Comparison of ENCODE assay signal across 26 mouse cellular contexts in the genomic region with DNA sequence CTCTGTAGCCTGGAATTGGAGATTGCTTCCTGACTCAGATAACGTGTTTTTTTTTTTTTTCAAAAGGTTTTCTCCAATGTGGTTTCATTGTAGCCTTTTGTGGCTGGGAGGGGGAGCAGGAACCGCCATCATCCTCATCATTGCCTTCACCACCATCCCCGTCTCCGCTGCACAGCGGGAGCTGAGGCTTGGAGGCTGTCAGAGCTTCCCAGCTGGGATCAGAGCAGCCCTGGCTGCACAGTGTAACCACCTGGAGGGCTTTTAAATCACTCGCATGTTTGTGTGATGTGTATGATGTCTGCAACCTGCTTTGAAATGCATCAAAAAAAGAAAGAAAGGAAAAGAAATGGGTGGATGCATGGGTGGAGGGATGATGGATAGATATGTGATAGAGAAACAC. TPM values are rescaled to one million over a fixed set of nuclear protein-coding genes. Genes with fewer than 3 reads are reported as not detected.
DNase-seq lines count a peak whose midpoint lies in the region; ATAC-seq and TF ChIP-seq lines count a peak whose summit lies in the region.
"Had no signal": no experiment of that assay in that cellular context is flagged by ENCODE, and none has a peak within 500 bp of the region (broad histone marks: within the 10 kb centered on the region; RNA-seq: fewer than 3 reads in every experiment).

No protein-coding gene starts in this region.

- peak overlapping the region; percentile 51; the same call in 1 of the 2 replicates for H3K27ac ChIP-seq in limb, embryonic 12.5 days
- no peak overlapping the region for H3K27ac ChIP-seq in limb, embryonic 10.5 days
- H3K27ac ChIP-seq in forebrain, embryonic 11.5 days (ENCODE audit: low read depth, low read length) = 0 out of 2 replicates have a peak overlapping the region, but pooled peaks have one; percentile 21
- H3K27ac ChIP-seq in forebrain, postnatal 0 days (ENCODE audit: low read depth, low read length) = no peak overlapping the region; the same call in 1 of the 2 replicates
- H3K27ac ChIP-seq: embryonic facial prominence, embryonic 12.5 days; kidney, embryonic 15.5 days; limb, embryonic 15.5 days; liver, embryonic 14.5 days; lung, embryonic 15.5 days; neural tube, embryonic 15.5 days had no signal

- H3K9ac ChIP-seq in limb, embryonic 12.5 days (replicated peaks) = no peak overlapping the region
- H3K9ac ChIP-seq in forebrain, embryonic 11.5 days (ENCODE audit: low read length) = no peak overlapping the region
- H3K9ac ChIP-seq in forebrain, postnatal 0 days = no peak overlapping the region
- H3K9ac ChIP-seq: embryonic facial prominence, embryonic 12.5 days; kidney, embryonic 15.5 days; limb, embryonic 15.5 days; liver, embryonic 14.5 days; lung, embryonic 15.5 days; neural tube, embryonic 15.5 days had no signal

- no peaks in the 10 kb centered on the region for H3K36me3 ChIP-seq in limb, embryonic 12.5 days
- no peaks in the 10 kb centered on the region for H3K36me3 ChIP-seq in limb, embryonic 10.5 days
- no peaks in the 10 kb centered on the region; the same call in 1 of the 2 replicates for H3K36me3 ChIP-seq in forebrain, embryonic 11.5 days (ENCODE audit: control insufficient read depth, insufficient read depth, low read length)
- no peaks in the 10 kb centered on the region for H3K36me3 ChIP-seq in forebrain, postnatal 0 days (ENCODE audit: insufficient read depth)
- H3K36me3 ChIP-seq: embryonic facial prominence, embryonic 12.5 days; G1E; kidney, embryonic 15.5 days; limb, embryonic 15.5 days; lung, embryonic 15.5 days; neural tube, embryonic 15.5 days had no signal

- 0 out of 2 replicates have a peak, but pooled peaks cover 4% of the 10 kb centered on the region for H3K27me3 ChIP-seq in limb, embryonic 12.5 days
- H3K27me3 ChIP-seq in limb, embryonic 10.5 days (ENCODE audit: low read depth, poor library complexity, severe bottlenecking) = peaks cover 16% of the 10 kb centered on the region; the same call in 1 of the 2 replicates
- no peaks in the 10 kb centered on the region; the same call in 1 of the 2 replicates for H3K27me3 ChIP-seq in forebrain, embryonic 11.5 days (ENCODE audit: control insufficient read depth, insufficient read depth, low read length)
- no peaks in the 10 kb centered on the region for H3K27me3 ChIP-seq in forebrain, postnatal 0 days (ENCODE audit: insufficient read depth, low read length)
- H3K27me3 ChIP-seq: embryonic facial prominence, embryonic 12.5 days; neural tube, embryonic 15.5 days; Patski had no signal

- peaks cover 38% of the 10 kb centered on the region for H3K4me1 ChIP-seq in limb, embryonic 12.5 days (replicated peaks)
- peaks cover 40% of the 10 kb centered on the region for H3K4me1 ChIP-seq in limb, embryonic 10.5 days
- H3K4me1 ChIP-seq in forebrain, embryonic 11.5 days (replicated peaks; ENCODE audit: control insufficient read depth, insufficient read depth, low read length) = peaks cover 34% of the 10 kb centered on the region
- H3K4me1 ChIP-seq in forebrain, postnatal 0 days (ENCODE audit: insufficient read depth) = peaks cover 35% of the 10 kb centered on the region

- H3K4me2 ChIP-seq in limb, embryonic 12.5 days = no peak overlapping the region
- H3K4me2 ChIP-seq in forebrain, embryonic 11.5 days (ENCODE audit: low read depth, low read length, severe bottlenecking) = no peak overlapping the region
- no peak overlapping the region for H3K4me2 ChIP-seq in forebrain, postnatal 0 days (ENCODE audit: low read depth)
- H3K4me2 ChIP-seq: embryonic facial prominence, embryonic 12.5 days; kidney, embryonic 15.5 days; limb, embryonic 15.5 days; lung, embryonic 15.5 days; neural tube, embryonic 15.5 days had no signal

- no peak for TF ChIP-seq CTCF in forebrain, postnatal 0 days (IDR thresholded peaks at IDR 0.05; ENCODE audit: low read depth)

- H3K4me3 ChIP-seq in limb, embryonic 12.5 days (replicated peaks) = no peak overlapping the region
- H3K4me3 ChIP-seq in limb, embryonic 10.5 days = no peak overlapping the region
- H3K4me3 ChIP-seq in forebrain, embryonic 11.5 days (ENCODE audit: low read depth, low read length) = no peak overlapping the region
- no peak overlapping the region for H3K4me3 ChIP-seq in forebrain, postnatal 0 days (ENCODE audit: low read depth, low read length)
- H3K4me3 ChIP-seq: embryonic facial prominence, embryonic 12.5 days; kidney, embryonic 15.5 days; limb, embryonic 15.5 days; lung, embryonic 15.5 days; myocyte; neural tube, embryonic 15.5 days had no signal

- no peak for ATAC-seq in limb, embryonic 12.5 days (ENCODE audit: insufficient number of reproducible peaks, insufficient read depth, low FRiP score, low TSS enrichment, low read depth)
- ATAC-seq in forebrain, embryonic 11.5 days (replicated peaks; ENCODE audit: low FRiP score) = no peak
- peak; percentile 40; the same call in 1 of the 2 replicates for ATAC-seq in forebrain, postnatal 0 days
- ATAC-seq in megakaryocyte progenitor cell, adult 5-6 weeks (replicated peaks; ENCODE audit: poor library complexity) = no peak
- ATAC-seq: Patski had no signal

- WGBS in limb, embryonic 12.5 days = 5% methylated on average over 6 of the region's 6 CpGs
- 11% methylated on average over 6 of the region's 6 CpGs for WGBS in limb, embryonic 10.5 days
- WGBS in forebrain, embryonic 11.5 days = 17% methylated on average over 6 of the region's 6 CpGs
- WGBS in forebrain, postnatal 0 days = 12% methylated on average over 6 of the region's 6 CpGs

- DNase-seq in limb, embryonic 10.5 days (ENCODE audit: low spot score) = no peak
- peak; percentile 19 for DNase-seq in ES-CJ7 (ENCODE audit: low read depth, low spot score)
- no peak for DNase-seq in forebrain, embryonic 11.5 days (ENCODE audit: low spot score)
- DNase-seq in forebrain, postnatal 0 days = no peak
- DNase-seq in adrenal gland, adult (ENCODE audit: inconsistent age in 2 of 2, low spot score in 1 of 2) = no peak
- DNase-seq: adrenal gland, adult 8-10 months; cerebellum, adult 2 months; cerebellum, postnatal 25 days; heart, postnatal 36 days; kidney, adult 11 months; kidney, postnatal 36 days; lung, postnatal 36 days; right cerebral cortex, postnatal 25 days; spleen, adult 18-20 months had no signal

- 0 out of 2 replicates have a peak, but pooled peaks cover 6% of the 10 kb centered on the region for H3K9me3 ChIP-seq in limb, embryonic 12.5 days
- H3K9me3 ChIP-seq in limb, embryonic 10.5 days (replicated peaks) = no peaks in the 10 kb centered on the region
- no peaks in the 10 kb centered on the region; the same call in 1 of the 2 replicates for H3K9me3 ChIP-seq in forebrain, embryonic 11.5 days (ENCODE audit: control insufficient read depth, low read length)
- H3K9me3 ChIP-seq in forebrain, postnatal 0 days (ENCODE audit: low read length) = no peaks in the 10 kb centered on the region
- H3K9me3 ChIP-seq: embryonic facial prominence, embryonic 12.5 days; kidney, embryonic 15.5 days; limb, embryonic 15.5 days; neural tube, embryonic 15.5 days had no signal

RNA-seq across cellular contexts. Expression of gene Sema5b, which starts 57.0 kb away (rescaled TPM):
- 9.4 and 10.0 TPM in 2 replicates for polyA plus RNA-seq in limb, embryonic 12.5 days (2016; fragmentation: Nextera tagmentation; extraction: Ambion mirVana)
- 2.0 and 3.4 TPM in 2 replicates for polyA plus RNA-seq in limb, embryonic 10.5 days (2016; fragmentation: Nextera tagmentation; extraction: Ambion mirVana)
- polyA plus RNA-seq in forebrain, embryonic 11.5 days (2014; fragmentation: Nextera tagmentation; extraction: Ambion mirVana) = 58.0 and 62.6 TPM in 2 replicates
- total RNA-seq in forebrain, postnatal 0 days (2014; rRNA removed) = 18.4 and 30.1 TPM in 2 replicates
- polyA plus RNA-seq in forebrain, postnatal 0 days (2015; fragmentation: Nextera tagmentation; extraction: Ambion mirVana) = 6.3 and 12.8 TPM in 2 replicates
- not detected in 2 replicates for total RNA-seq in megakaryocyte progenitor cell, adult 5-6 weeks (2015)
- total RNA-seq in megakaryocyte progenitor cell, adult 5-6 weeks (2017) = not detected in 2 replicates
- total RNA-seq: megakaryocyte-erythroid progenitor cell, adult 5-6 weeks had no signal
- polyA plus RNA-seq: G1E, myocyte had no signal

Comparison
In these comparisons a context has a peak if more than half of its experiments do, and no peak if none do; other contexts are left out.
1. H3K27ac ChIP-seq: peak in limb, embryonic 12.5 days (single experiment) and forebrain, embryonic 11.5 days (single experiment); none in limb, embryonic 10.5 days (single experiment) and forebrain, postnatal 0 days (single experiment).